Mouse (Mus musculus): ENCODE data around the gene Olfr1040.
"Not testable (repeated sequence)": the region's sequence is repeated elsewhere in the genome, so short reads cannot be mapped to it uniquely, and the experiment has no call there.

Gene Olfr1040

GRCm38 (mm10) chr2:86146632-86147031 is at the start of gene Olfr1040:
Olfr1040 (minus strand) TSS chr2:86146732.
- no peak for DNase-seq

GRCm38 (mm10) chr2:86195863-86196262 is 49.3 kb upstream of the Olfr1040 start:
- no peak for DNase-seq

GRCm38 (mm10) chr2:86185583-86185982 is 39.1 kb upstream of the Olfr1040 start, which contains the start of gene Olfr52:
Olfr52 (minus strand) TSS chr2:86185683.
- DNase-seq, result no peak

- DNase-seq, result no peak
These were observed 33.4 kb upstream of the Olfr1040 start for GRCm38 (mm10) chr2:86179950-86180349.

GRCm38 (mm10) chr2:86177720-86178119 is 31.2 kb upstream of the Olfr1040 start, which contains the start of gene Olfr1044:
Olfr1044 (minus strand) TSS chr2:86177820.
- DNase-seq, result no peak

- not testable (repeated sequence) for DNase-seq
These were observed 28.9 kb upstream of the Olfr1040 start for GRCm38 (mm10) chr2:86175422-86175821.

GRCm38 (mm10) chr2:86167422-86167821 is 20.9 kb upstream of the Olfr1040 start, which contains the start of gene Olfr1043:
Olfr1043 (minus strand) TSS chr2:86167522.
- no peak for DNase-seq

- no peak for DNase-seq
These were observed 15.2 kb upstream of the Olfr1040 start, which contains the start of gene Olfr1042 for GRCm38 (mm10) chr2:86161738-86162137. Olfr1042 (minus strand) TSS chr2:86161838.

GRCm38 (mm10) chr2:86135828-86136227 is 10.7 kb downstream of the Olfr1040 start, which contains the start of gene Olfr1039:
Olfr1039 (minus strand) TSS chr2:86135928.
- no peak for DNase-seq

Data from right cerebral cortex, postnatal 14 days (tissue).